Mouse (Mus musculus) neural tube, embryonic 13.5 days (tissue): ENCODE results near the gene Snx5. TPM values are rescaled to one million over a fixed set of nuclear protein-coding genes. Genes with fewer than 3 reads are reported as not detected.

Experiments used
- ATAC-seq: fragments of 200-750 bp; cut with Nextera tagmentation; 2 replicates; pipeline ENCODE4 v1.8.0; 2017; ENCODE audit warnings: low read depth, mild to moderate bottlenecking, moderate TSS enrichment, moderate library complexity
- H3K27ac ChIP-seq: fragments of 300-500 bp; sonication (generic); replicated peaks from 2 replicates; pipeline ENCODE4 v1.5.1; 2015; ENCODE audit warnings: moderate library complexity, mild to moderate bottlenecking, inconsistent platforms
- H3K27me3 ChIP-seq: fragments of 300-500 bp; sonication (generic); 2 replicates; pipeline ENCODE4 v1.6.1; 2015; ENCODE audit warnings: mild to moderate bottlenecking, inconsistent platforms
- H3K36me3 ChIP-seq: fragments of 300-500 bp; sonication (generic); 2 replicates; pipeline ENCODE4 v1.6.1; 2015; ENCODE audit warnings: mild to moderate bottlenecking, inconsistent platforms
- H3K4me1 ChIP-seq: fragments of 300-500 bp; sonication (generic); replicated peaks from 2 replicates; pipeline ENCODE4 v1.6.1; 2015; ENCODE audit warnings: inconsistent platforms
- H3K4me2 ChIP-seq: fragments of 300-500 bp; sonication (generic); 2 replicates; pipeline ENCODE4 v1.6.1; 2015; ENCODE audit warnings: inconsistent platforms, mild to moderate bottlenecking, moderate library complexity
- H3K4me3 ChIP-seq: fragments of 300-500 bp; sonication (generic); 2 replicates; pipeline ENCODE4 v1.5.1; 2015; ENCODE audit warnings: mild to moderate bottlenecking, inconsistent platforms
- H3K9ac ChIP-seq: fragments of 300-500 bp; sonication (generic); 2 replicates; pipeline ENCODE4 v1.6.1; 2015; ENCODE audit warnings: moderate library complexity, mild to moderate bottlenecking, inconsistent platforms
- H3K9me3 ChIP-seq: fragments of 300-500 bp; sonication (generic); 2 replicates; pipeline ENCODE4 v1.6.1; 2016; ENCODE audit warnings: inconsistent platforms
- WGBS: fragments of 180-500 bp; shearing (Covaris S2); methylation state at CpG from one replicate; pipeline ENCODE4 v1.1.7; 2015; 5-methylcytosine and 5-hydroxymethylcytosine counted together
- polyA plus RNA-seq: library from polyadenylated mRNA; unstranded; fragments of >200 nt; fragmentation: Nextera tagmentation; extraction: Ambion mirVana; gene quantifications from 2 replicates; pipeline ENCODE4 v1.2.1, GENCODE M21; 2015

The Snx5 gene
- polyA plus RNA-seq, result 76.1 and 79.7 TPM in 2 replicates

DNA sequence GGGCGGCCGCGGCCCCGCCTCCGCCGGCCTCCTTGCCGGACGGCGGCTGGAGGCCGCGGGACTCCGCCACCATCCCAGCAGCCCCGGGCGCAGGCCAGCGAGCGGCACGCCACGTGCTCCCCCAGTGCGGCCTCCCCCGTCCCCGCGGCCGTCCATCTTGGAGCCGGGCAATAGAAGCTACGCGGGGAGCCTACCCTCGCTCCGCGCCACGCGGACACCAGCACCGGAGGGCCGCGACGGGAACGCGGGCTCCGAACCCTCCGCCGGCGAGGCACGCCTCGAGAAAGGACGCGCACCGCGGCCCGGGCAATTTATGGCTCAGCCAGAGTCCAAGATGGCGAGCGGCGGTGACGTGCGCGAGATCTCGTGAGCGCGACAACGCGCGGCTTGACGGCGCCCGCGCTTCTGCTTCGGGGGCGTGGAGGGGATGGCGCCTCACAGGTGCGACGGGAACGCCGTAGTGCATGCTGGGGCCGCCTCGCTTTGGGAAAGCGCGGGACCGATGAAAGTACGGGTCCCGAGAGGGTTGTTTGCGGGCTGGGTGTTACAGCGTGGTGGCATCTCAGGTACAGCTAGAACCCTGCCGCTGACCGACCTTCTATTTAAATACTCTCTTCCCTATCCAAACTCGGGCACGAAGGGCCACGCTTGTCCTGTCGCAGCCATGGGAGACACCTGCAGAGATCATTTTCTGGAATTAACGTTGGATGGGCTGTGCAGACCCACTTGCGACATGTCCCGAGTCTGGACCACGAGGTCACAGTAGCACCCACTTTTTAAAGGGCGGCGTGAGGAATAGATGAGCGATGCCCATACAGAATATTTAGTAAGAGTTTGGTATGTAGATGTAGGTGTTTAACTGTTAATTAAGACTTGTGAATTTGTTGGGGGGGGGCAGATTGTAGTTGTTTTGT is at the start of gene Snx5, which contains the start of gene Mgme1:
TSS of gene Snx5 (minus strand) at position 400 of the 914 bp plus-strand sequence.
TSS of gene Mgme1 (plus strand) at position 157 of the 914 bp plus-strand sequence.
- peak within 1 kb of the TSS; percentile 96 for H3K9ac ChIP-seq
- H3K9me3 ChIP-seq, result no peaks in the 10 kb centered on the region
- peak within 1 kb of the TSS; percentile 74 for H3K4me2 ChIP-seq
- H3K4me3 ChIP-seq, result peak within 1 kb of the TSS; percentile 94
- WGBS, result under 1% methylated on average over 80 of the region's 93 CpGs
- H3K36me3 ChIP-seq, result no peaks in the 10 kb centered on the region
- ATAC-seq, result peak; percentile 98
- no peaks in the 10 kb centered on the region for H3K27me3 ChIP-seq
- peaks cover 44% of the 10 kb centered on the region for H3K4me1 ChIP-seq
- peak within 1 kb of the TSS; percentile 90 for H3K27ac ChIP-seq

DNA sequence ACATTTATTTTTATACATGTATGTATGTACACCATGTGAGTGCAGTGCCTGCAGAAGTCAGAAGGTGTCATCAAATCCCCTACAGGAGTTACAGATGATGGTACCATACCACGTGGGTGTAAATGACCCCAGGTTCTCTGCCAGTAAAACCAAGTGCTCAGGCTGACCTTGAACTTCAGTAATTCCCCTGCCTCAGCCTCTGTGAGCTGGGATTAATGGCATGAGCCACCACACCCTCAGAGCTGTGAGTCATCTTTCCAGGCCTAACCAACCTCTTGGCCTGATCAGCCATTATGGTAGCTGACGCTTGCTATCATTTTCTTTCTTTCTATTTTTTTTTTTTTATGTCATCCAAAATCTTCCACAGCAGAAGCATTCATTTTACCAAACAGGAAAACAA is 40.7 kb upstream of the Snx5 start:
- Histone ChIP-seq H3K9ac (no peak overlapping the region), H3K27ac (no peak overlapping the region), H3K4me3 (no peak overlapping the region), H3K4me1 (no peaks in the 10 kb centered on the region), H3K36me3 (no peaks in the 10 kb centered on the region), H3K27me3 (no peaks in the 10 kb centered on the region), H3K4me2 (no peak overlapping the region), H3K9me3 (no peaks in the 10 kb centered on the region)
- 76% methylated on average over 2 of the region's 2 CpGs for WGBS
- no peak for ATAC-seq

- WGBS, result 55% methylated on average over 5 of the region's 5 CpGs
Measured at GRCm38 (mm10) chr2:144310273-144310672, 39.6 kb upstream of the Snx5 start.

GRCm38 (mm10) chr2:144308561-144308960 is 37.9 kb upstream of the Snx5 start:
- 67% methylated on average over 8 of the region's 8 CpGs for WGBS

More at GRCm38 (mm10) chr2:144310273-144310672, 39.6 kb upstream of the Snx5 start:
- Histone ChIP-seq H3K9ac (no peak overlapping the region), H3K4me3 (no peak overlapping the region), H3K4me2 (no peak overlapping the region), H3K9me3 (no peaks in the 10 kb centered on the region), H3K4me1 (no peaks in the 10 kb centered on the region), H3K36me3 (no peaks in the 10 kb centered on the region), H3K27ac (no peak overlapping the region), H3K27me3 (no peaks in the 10 kb centered on the region)
- no peak for ATAC-seq

DNA sequence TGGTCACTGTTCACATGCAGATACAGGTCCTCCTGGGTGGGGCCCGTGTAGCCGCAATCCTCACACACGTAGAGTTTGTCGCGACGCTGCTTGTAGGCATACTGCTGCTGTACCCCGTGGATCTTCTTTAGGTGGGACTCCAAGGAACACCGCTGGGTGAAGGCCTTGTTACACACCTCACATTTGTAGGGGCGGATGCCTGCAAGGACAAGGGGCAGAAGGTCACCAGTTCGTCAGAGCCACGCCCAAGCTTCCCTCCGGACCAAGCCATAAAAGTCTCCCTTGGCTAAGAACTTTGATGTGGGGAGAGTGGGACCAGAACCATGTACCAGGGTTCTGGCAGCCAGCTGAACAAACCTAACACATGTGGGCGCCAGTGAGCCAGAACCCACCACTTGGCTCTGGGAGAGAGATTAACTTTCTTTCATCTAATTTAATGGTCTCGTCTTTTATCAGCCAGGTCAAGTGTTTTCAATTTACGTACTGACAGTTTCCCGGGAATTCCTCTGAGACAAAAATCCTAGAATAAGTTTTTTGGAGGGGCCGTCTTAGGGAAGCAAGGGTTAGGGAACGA is 35.1 kb upstream of the Snx5 start:
- no peak overlapping the region for H3K27ac ChIP-seq
- H3K4me1 ChIP-seq, result no peaks in the 10 kb centered on the region
- no peaks in the 10 kb centered on the region for H3K9me3 ChIP-seq
- no peaks in the 10 kb centered on the region for H3K27me3 ChIP-seq
- no peak overlapping the region for H3K4me2 ChIP-seq
- H3K9ac ChIP-seq, result no peak overlapping the region
- 66% methylated on average over 18 of the region's 18 CpGs for WGBS
- H3K4me3 ChIP-seq, result no peak overlapping the region
- no peak for ATAC-seq
- no peaks in the 10 kb centered on the region for H3K36me3 ChIP-seq

More at GRCm38 (mm10) chr2:144308561-144308960, 37.9 kb upstream of the Snx5 start:
- no peak overlapping the region for H3K27ac ChIP-seq
- H3K4me3 ChIP-seq, result no peak overlapping the region
- ATAC-seq, result no peak
- H3K27me3 ChIP-seq, result no peaks in the 10 kb centered on the region
- H3K4me2 ChIP-seq, result no peak overlapping the region
- H3K36me3 ChIP-seq, result no peaks in the 10 kb centered on the region
- no peaks in the 10 kb centered on the region for H3K4me1 ChIP-seq
- no peak overlapping the region for H3K9ac ChIP-seq
- H3K9me3 ChIP-seq, result no peaks in the 10 kb centered on the region

DNA sequence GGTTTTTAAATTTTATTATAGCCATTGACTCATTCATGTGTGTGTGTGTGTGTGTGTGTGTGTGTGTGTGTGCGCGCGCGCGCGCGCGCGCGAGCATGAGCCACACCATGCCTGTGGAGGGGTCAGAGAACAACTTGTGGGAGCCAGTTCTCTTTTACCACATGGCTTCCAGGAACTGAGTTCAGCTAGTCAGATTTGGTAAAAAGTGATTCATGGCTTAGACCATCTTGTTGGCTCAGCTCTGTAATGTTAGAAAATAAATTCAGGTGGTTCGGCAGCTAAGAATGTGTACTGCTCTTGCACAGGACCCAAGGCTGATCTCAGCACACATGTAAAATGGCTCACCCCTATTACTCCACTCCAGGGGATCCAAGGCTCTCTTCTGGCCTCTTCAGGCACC is 30.4 kb upstream of the Snx5 start:
- no peak for ATAC-seq
- 98% methylated on average over 11 of the region's 11 CpGs for WGBS
- H3K9me3 ChIP-seq, result no peaks in the 10 kb centered on the region

GRCm38 (mm10) chr2:144299749-144300669 is 29.3 kb upstream of the Snx5 start:
- Histone ChIP-seq H3K9me3 (no peaks in the 10 kb centered on the region), H3K4me3 (no peak overlapping the region), H3K9ac (no peak overlapping the region), H3K27me3 (no peaks in the 10 kb centered on the region), H3K27ac (no peak overlapping the region), H3K4me2 (no peak overlapping the region), H3K4me1 (no peaks in the 10 kb centered on the region), H3K36me3 (no peaks in the 10 kb centered on the region)
- WGBS, result 75% methylated on average over 9 of the region's 9 CpGs
- no peak for ATAC-seq

More for the DNA sequence above, 30.4 kb upstream of the Snx5 start:
- no peaks in the 10 kb centered on the region for H3K4me1 ChIP-seq
- H3K36me3 ChIP-seq, result no peaks in the 10 kb centered on the region
- no peaks in the 10 kb centered on the region for H3K27me3 ChIP-seq
- H3K4me2 ChIP-seq, result no peak overlapping the region
- no peak overlapping the region for H3K4me3 ChIP-seq
- H3K9ac ChIP-seq, result no peak overlapping the region
- H3K27ac ChIP-seq, result no peak overlapping the region

- Histone ChIP-seq H3K4me1 (no peaks in the 10 kb centered on the region), H3K4me2 (no peak overlapping the region), H3K4me3 (no peak overlapping the region), H3K9ac (no peak overlapping the region), H3K27me3 (no peaks in the 10 kb centered on the region), H3K27ac (no peak overlapping the region), H3K9me3 (no peaks in the 10 kb centered on the region), H3K36me3 (no peaks in the 10 kb centered on the region)
- 74% methylated on average over 9 of the region's 9 CpGs for WGBS
- ATAC-seq, result no peak
Measured at GRCm38 (mm10) chr2:144295145-144295735, 24.5 kb upstream of the Snx5 start.

GRCm38 (mm10) chr2:144291600-144292305 is 21.0 kb upstream of the Snx5 start:
- Histone ChIP-seq H3K4me1 (0 out of 2 replicates have a peak, but pooled peaks cover 4% of the 10 kb centered on the region), H3K4me2 (no peak overlapping the region), H3K27ac (no peak overlapping the region), H3K27me3 (no peaks in the 10 kb centered on the region), H3K4me3 (no peak overlapping the region), H3K9ac (no peak overlapping the region), H3K9me3 (no peaks in the 10 kb centered on the region), H3K36me3 (no peaks in the 10 kb centered on the region)
- 83% methylated on average over 11 of the region's 11 CpGs for WGBS
- no peak for ATAC-seq

GRCm38 (mm10) chr2:144290321-144290720 is 19.6 kb upstream of the Snx5 start:
- H3K27ac ChIP-seq, result no peak overlapping the region
- H3K4me3 ChIP-seq, result no peak overlapping the region
- no peak overlapping the region for H3K9ac ChIP-seq
- no peaks in the 10 kb centered on the region for H3K27me3 ChIP-seq
- H3K36me3 ChIP-seq, result no peaks in the 10 kb centered on the region
- WGBS, result 91% methylated on average over 7 of the region's 7 CpGs
- no peak overlapping the region for H3K4me2 ChIP-seq
- ATAC-seq, result no peak
- 0 out of 2 replicates have a peak, but pooled peaks cover 4% of the 10 kb centered on the region for H3K4me1 ChIP-seq
- no peaks in the 10 kb centered on the region for H3K9me3 ChIP-seq

- no peaks in the 10 kb centered on the region for H3K9me3 ChIP-seq
- peaks cover 6% of the 10 kb centered on the region; the same call in 1 of the 2 replicates for H3K4me1 ChIP-seq
- H3K4me3 ChIP-seq, result no peak overlapping the region
- H3K36me3 ChIP-seq, result peaks cover 13% of the 10 kb centered on the region; the same call in 1 of the 2 replicates
- no peak overlapping the region for H3K27ac ChIP-seq
- ATAC-seq, result no peak
- H3K4me2 ChIP-seq, result no peak overlapping the region
- 73% methylated on average over 3 of the region's 3 CpGs for WGBS
- H3K9ac ChIP-seq, result no peak overlapping the region
- no peaks in the 10 kb centered on the region for H3K27me3 ChIP-seq
Measured at GRCm38 (mm10) chr2:144281417-144281816, 10.7 kb upstream of the Snx5 start.
